Mouse (Mus musculus): ENCODE measurements around the gene Sdc4.

Gene Sdc4

DNA sequence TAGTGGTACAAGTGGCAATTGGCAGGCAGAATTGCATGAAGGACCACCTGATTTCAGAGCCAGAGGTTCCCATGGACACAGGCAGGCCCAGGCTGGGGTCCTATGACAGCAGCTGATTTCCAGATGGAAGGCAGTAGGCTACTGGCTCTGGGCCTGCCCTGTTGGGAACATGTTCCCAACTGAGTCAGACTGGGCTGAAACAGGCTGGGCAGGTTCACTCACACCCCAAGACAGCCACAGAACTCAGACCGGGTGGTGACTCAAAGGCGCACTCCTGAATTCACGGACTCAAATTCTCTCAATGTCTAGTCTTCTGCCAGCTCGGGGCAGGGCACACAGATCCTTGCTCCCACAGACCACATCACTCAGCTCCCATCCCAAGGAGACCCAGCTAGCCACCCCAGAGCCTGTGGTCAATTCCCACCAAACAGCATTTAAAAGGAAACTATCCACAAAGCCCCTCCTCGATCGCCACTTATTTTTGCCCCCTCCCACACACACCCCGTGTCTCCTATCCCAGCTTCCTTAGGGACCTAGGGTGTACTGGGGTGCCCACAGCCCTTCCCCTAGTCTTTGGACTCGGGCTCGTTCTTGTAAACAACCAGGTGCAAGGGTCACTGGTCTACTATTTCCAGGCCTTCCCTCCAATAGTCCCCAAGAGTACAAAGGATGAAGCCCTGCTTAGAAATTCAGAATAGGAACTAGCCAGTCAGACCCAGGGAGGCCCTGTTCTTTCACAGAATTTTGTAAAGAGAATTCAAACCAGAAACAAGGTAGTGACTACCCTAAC is 11.8 kb downstream of the Sdc4 start:
- DNase-seq (ENCODE audit: low spot score), result no peak

- DNase-seq (ENCODE audit: low spot score), result no peak
Observed at GRCm38 (mm10) chr2:164430697-164431096, 13.0 kb downstream of the Sdc4 start.

- DNase-seq (ENCODE audit: low spot score), result no peak
Observed at GRCm38 (mm10) chr2:164429881-164430615, 13.6 kb downstream of the Sdc4 start.

DNA sequence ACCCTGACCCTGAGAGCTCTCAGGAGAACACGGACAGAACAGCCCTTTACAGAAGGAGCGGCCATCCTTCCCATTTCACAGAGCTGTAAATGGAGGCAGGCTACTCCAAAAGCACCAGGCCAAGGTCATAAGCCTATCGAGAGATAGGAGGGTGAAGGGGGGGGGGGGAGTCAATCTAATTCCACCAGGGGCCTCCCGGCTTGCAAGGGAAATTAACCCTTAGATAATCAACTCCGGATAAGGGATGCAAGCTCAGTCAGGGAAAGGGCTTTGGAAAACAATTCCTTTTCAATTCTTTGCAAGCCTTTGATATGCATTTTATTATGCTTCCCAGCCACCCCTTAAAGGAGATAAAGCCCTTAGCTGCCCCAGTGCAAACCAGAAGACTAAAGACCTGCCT is 15.2 kb downstream of the Sdc4 start:
- DNase-seq (ENCODE audit: low spot score), result no peak

DNA sequence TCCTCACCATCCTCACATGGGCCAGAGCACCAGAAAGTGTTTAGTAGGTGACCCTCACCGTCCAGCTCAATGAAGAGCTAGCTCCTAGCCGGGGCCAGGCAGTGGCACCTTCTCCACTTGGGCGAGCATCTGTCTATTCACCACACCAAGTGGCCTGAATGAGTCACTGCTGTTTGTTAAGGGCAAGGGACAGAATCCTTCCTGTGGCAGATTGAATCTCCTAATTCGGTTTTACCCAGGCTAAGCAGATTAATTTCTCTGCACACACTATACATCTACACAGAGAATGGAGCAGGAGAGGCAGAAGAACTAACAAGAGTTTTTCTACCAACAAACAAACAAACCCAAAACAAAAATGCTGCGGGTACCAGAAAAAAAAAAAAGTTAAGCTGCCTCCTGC is 16.7 kb downstream of the Sdc4 start:
- DNase-seq (ENCODE audit: low spot score), result no peak

DNA sequence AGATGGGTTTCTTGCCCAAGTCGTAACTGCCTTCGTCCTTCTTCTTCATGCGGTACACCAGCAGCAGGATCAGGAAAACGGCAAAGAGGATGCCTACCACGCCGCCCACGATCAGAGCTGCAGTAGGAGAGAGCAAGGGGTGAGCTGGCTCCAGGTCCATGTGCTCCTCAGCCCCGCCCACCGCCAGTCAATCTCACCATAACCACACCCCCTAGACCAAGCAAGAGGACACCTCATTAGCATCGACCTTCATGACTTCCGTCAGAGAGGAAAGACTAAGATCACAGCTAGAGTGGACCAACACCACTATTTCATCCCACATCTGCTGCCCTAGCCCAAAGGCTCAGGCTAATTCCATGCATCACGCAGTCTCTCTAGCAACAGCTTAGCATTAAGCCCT is 17.6 kb downstream of the Sdc4 start:
- no peak for DNase-seq (ENCODE audit: low spot score)

GRCm38 (mm10) chr2:164425401-164425800 is 18.3 kb downstream of the Sdc4 start:
- DNase-seq (ENCODE audit: low spot score), result no peak

DNA sequence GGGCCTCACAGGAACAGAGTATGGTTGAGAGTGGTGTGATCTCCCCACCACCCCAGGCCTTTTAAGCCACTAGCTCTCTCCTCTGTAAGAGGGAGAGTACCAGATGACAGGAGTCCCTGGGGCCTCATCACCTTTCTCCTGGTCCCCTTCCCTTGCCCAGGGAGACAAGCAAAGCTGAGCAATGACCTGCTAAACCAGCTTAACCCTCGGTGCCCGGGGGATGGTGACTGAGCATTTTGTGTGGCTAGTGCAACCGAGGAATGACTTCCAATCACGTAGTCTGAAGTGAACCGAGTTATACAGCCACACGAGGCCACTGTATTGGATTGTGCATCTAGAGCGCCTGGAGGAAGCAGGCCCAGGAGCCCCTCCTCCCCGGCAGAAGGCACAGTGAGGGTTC is 19.3 kb downstream of the Sdc4 start:
- no peak for DNase-seq (ENCODE audit: low spot score)

GRCm38 (mm10) chr2:164423464-164423863 is 20.2 kb downstream of the Sdc4 start:
- DNase-seq (ENCODE audit: low spot score), result no peak

GRCm38 (mm10) chr2:164422675-164423393 is 20.9 kb downstream of the Sdc4 start:
- no peak for DNase-seq (ENCODE audit: low spot score)

- DNase-seq (ENCODE audit: low spot score), result no peak
Observed at GRCm38 (mm10) chr2:164421979-164422378, 21.7 kb downstream of the Sdc4 start.

- DNase-seq (ENCODE audit: low spot score), result no peak
Observed at GRCm38 (mm10) chr2:164421306-164421705, 22.4 kb downstream of the Sdc4 start.

DNA sequence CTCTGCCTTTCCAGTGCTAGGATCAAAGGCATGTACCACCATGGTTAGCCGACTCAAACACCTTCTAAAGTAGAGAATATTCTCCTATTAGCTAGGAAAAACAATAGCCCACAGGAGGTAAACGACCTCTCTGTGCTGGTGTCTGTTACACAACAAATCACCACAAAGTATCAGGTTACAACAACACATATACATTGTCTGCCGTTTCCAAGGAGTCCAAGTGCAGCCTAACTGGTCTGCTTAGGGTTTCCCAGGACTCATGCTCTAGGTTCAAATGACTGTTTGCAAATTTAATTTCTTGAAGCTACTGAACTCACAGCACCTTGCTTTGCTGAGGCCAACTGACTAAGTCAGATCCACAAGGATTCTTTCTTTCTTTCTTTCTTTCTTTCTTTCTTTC is 24.2 kb downstream of the Sdc4 start:
- no peak for DNase-seq (ENCODE audit: low spot score)

DNA sequence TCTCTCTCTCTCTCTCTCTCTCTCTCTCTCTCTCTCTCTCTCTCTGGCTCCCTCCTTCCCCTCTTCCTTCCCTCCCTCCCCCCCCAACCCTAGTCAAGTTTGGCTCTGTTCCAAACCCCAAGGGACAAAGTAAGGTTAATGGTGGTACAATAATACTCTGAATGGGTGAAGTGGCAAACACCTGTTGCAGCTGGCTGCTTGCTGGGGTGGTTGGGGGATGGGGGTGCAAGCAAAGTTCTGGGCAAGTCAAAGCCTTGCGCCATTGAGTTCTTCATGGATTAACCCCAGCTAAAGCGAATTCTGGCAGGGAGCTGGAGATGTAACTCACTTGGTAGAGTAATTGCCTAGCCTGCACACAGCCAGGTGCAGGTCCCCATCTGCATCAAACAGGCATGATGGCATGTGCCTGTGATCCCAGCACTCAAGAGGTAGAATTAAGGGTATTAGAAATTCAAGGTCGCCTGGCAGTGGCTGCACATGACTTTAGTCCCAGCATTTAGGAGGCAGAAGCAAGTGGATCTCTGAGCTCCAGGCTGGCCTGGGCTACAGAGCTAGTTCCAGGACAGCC is 25.3 kb downstream of the Sdc4 start:
- DNase-seq (ENCODE audit: low spot score), result no peak

GRCm38 (mm10) chr2:164417198-164417597 is 26.5 kb downstream of the Sdc4 start:
- DNase-seq (ENCODE audit: low spot score), result no peak

GRCm38 (mm10) chr2:164414581-164414980 is 29.1 kb downstream of the Sdc4 start:
- no peak for DNase-seq (ENCODE audit: low spot score)

DNA sequence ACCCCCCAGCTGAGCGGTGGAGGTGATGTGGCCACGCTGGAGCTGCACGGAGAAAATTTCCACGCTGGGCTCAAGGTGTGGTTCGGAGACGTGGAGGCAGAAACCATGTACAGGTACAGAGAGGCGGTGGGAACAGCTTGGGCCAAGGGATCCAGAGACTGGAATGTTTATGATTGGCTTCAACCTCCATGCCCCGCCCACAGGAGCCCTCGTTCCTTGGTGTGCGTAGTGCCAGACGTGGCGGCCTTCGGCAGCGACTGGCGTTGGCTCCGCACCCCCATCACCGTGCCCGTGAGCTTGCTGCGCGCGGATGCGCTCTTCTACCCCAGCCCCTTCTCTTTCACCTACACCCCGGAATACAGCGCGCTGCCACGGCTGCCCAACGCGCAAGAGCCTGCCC is 29.5 kb downstream of the Sdc4 start:
- no peak for DNase-seq (ENCODE audit: low spot score)

GRCm38 (mm10) chr2:164407708-164408107 is 36.0 kb downstream of the Sdc4 start:
- DNase-seq (ENCODE audit: low spot score), result peak; percentile 69

DNA sequence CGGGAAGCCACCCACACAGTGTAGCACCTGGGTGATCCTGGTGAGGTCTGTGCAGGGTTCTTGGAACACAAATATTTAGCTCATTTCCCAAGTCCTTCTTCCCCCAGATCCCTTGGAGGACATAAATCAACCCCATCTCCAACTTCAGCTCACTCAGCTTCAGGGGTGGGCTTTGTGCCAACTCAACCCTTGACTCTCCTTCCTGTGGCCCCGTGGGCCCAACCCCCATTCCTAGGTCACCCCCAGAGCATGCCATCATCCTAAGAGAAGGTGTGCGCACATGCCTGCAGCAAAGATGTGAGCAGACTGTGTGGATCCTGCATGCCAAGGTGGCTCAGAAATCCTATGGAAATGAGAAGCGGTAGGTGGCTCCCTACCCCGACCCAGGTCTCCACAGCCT is 38.2 kb downstream of the Sdc4 start:
- no peak for DNase-seq (ENCODE audit: low spot score)

GRCm38 (mm10) chr2:164405060-164405459 is 38.6 kb downstream of the Sdc4 start, which contains the start of gene Matn4:
Gene Matn4 (minus strand): TSS chr2:164405160.
- no peak for DNase-seq (ENCODE audit: low spot score)

GRCm38 (mm10) chr2:164404082-164404990 is 39.4 kb downstream of the Sdc4 start:
- no peak for DNase-seq (ENCODE audit: low spot score)
